Mouse (Mus musculus) lung, postnatal 0 days (tissue): ENCODE measurements at regions not wholly inside any gene's neighbourhood (a gene's known extent, or its start where the extent isn't known, plus 50 kb on each side); places are given as distances from the start of the nearest gene placed in this dataset.

Experiments
- CTCF ChIP-seq: IDR thresholded peaks from 2 replicates; pipeline ENCODE4 v1.5.1; 2016; ENCODE audit warnings: antibody characterized with exemption, mild to moderate bottlenecking
- EP300 ChIP-seq: IDR thresholded peaks from 2 replicates; pipeline ENCODE4 v1.6.1; 2016; ENCODE audit warnings: antibody characterized with exemption, mild to moderate bottlenecking, control low read depth

GRCm38 (mm10) chr6:31924669-31925046 is 125.4 kb upstream of the 1700012A03Rik start:
- TF ChIP-seq CTCF (no peak), EP300 (no peak)
